Mouse (Mus musculus) hindbrain, postnatal 0 days (tissue): ENCODE measurements around the gene Exoc2. TPM values are rescaled to one million over a fixed set of nuclear protein-coding genes. Genes with fewer than 3 reads are reported as not detected.

ENCODE experiments used
- ATAC-seq: fragments of 200-750 bp; cut with Nextera tagmentation; 2 replicates; pipeline ENCODE4 v1.8.0; 2017; ENCODE audit warnings: mild to moderate bottlenecking, moderate TSS enrichment, moderate library complexity
- DNase-seq: peaks from one replicate; pipeline ENCODE4 v3.0.0-alpha.2; 2015; ENCODE audit warnings: low spot score
- H3K27ac ChIP-seq: fragments of 300-500 bp; sonication (generic); 2 replicates; pipeline ENCODE4 v1.5.1; 2014; ENCODE audit warnings: mild to moderate bottlenecking
- H3K27me3 ChIP-seq: fragments of 300-500 bp; sonication (generic); 2 replicates; pipeline ENCODE4 v1.6.1; 2014; ENCODE audit warnings: low read length, mixed read lengths; ENCODE audit not compliant: insufficient read depth
- H3K36me3 ChIP-seq: fragments of 300-500 bp; sonication (generic); 2 replicates; pipeline ENCODE4 v1.6.1; 2014; ENCODE audit warnings: low read length, mixed read lengths; ENCODE audit not compliant: insufficient read depth
- H3K4me1 ChIP-seq: fragments of 300-500 bp; sonication (generic); 2 replicates; pipeline ENCODE4 v1.6.1; 2014; ENCODE audit warnings: antibody characterized with exemption, low read length, mixed read lengths; ENCODE audit not compliant: insufficient read depth
- H3K4me2 ChIP-seq: fragments of 300-500 bp; sonication (generic); 2 replicates; pipeline ENCODE4 v1.6.1; 2014; ENCODE audit warnings: low read depth, mild to moderate bottlenecking, low read length, moderate library complexity, mixed read lengths
- H3K4me3 ChIP-seq: fragments of 300-500 bp; sonication (generic); 2 replicates; pipeline ENCODE4 v1.5.1; 2014; ENCODE audit warnings: low read length
- H3K9ac ChIP-seq: fragments of 300-500 bp; sonication (generic); replicated peaks from 2 replicates; pipeline ENCODE4 v1.6.1; 2014; ENCODE audit warnings: mild to moderate bottlenecking, low read length, moderate library complexity, mixed read lengths
- H3K9me3 ChIP-seq: fragments of 300-500 bp; sonication (generic); 2 replicates; pipeline ENCODE4 v1.6.1; 2016; ENCODE audit warnings: low read length, mixed read lengths
- CTCF ChIP-seq: IDR thresholded peaks from 2 replicates; pipeline ENCODE4 v1.5.1; 2016; ENCODE audit warnings: antibody characterized with exemption, control low read depth, low read depth
- WGBS: fragments of 180-500 bp; shearing (Covaris S2); extraction: QIAGEN DNeasy Blood & Tissue Kit; methylation state at CpG from one replicate; pipeline ENCODE4 v1.1.7; 2014; 5-methylcytosine and 5-hydroxymethylcytosine counted together
- polyA plus RNA-seq: library from polyadenylated mRNA; unstranded; fragments of >200 nt; fragmentation: Nextera tagmentation; extraction: Ambion mirVana; gene quantifications from 2 replicates; pipeline ENCODE4 v1.2.1, GENCODE M21; 2015
- total RNA-seq: library from RNA; depleted of rRNA; stranded (reverse); fragments of >200 nt; gene quantifications from 2 replicates; pipeline ENCODE4 v1.2.3, GENCODE M21; 2014

Exoc2 gene
- total and polyA plus RNA-seq, 2 experiments from 2014 or later: 36.5 to 41.7 TPM

DNA sequence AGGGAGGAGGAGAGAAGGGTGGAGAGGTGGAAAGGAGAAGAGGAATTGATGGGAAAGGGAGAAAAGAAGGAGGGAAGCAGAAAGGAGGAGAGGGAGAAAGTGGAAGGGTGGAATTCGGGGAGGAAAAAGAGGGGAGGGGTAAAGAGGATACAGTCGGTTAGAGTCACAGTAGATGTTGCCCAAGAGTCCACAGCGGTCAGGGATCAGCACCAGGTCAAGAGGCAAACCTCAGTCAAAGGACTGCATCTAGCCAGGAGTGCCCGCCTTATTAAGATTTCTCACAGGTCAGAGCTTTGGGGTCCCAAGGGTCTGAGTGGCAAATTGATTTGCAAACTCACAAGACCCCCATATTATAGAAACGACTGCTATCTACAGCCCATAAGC is 346 bp upstream of the Exoc2 start:
- Histone ChIP-seq H3K4me3 (peak overlapping the region; percentile 98), H3K4me1 (no peaks in the 10 kb centered on the region), H3K27ac (peak overlapping the region; percentile 86; the same call in 1 of the 2 replicates), H3K9me3 (no peaks in the 10 kb centered on the region), H3K9ac (peak overlapping the region; percentile 95), H3K4me2 (peak overlapping the region; percentile 67), H3K36me3 (no peaks in the 10 kb centered on the region), H3K27me3 (no peaks in the 10 kb centered on the region)
- 20% methylated on average over 5 of the region's 5 CpGs for WGBS
- peak; percentile 73 for ATAC-seq
- TF ChIP-seq CTCF: no peak
- no peak for DNase-seq

DNA sequence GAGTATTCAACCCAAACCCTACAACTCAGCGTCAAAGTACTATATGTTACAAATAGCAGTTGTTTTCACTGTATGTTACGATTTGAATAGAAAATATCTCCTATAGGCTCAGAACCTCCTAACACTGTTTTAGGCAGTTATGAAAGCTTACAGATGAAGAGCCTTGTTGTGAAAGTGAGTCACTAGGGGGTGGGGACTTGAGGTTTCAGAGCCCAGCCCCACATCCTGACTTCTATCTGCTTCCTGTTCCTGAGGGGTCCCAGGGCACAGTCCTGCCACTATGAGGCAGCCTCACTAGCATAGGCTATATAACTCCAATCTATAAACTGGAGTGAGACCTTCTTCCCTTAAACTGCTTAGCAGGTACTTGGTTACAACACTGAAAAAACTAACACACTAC is 1.8 kb downstream of the Exoc2 start:
- whole genome bisulfite sequencing: 94% methylated on average over 2 of the region's 2 CpGs
- ATAC-seq: no peak
- DNase-seq: no peak
- Histone ChIP-seq H3K9me3 (no peaks in the 10 kb centered on the region), H3K9ac (no peak overlapping the region), H3K4me2 (no peak overlapping the region), H3K4me3 (no peak overlapping the region), H3K27ac (no peak overlapping the region), H3K27me3 (no peaks in the 10 kb centered on the region), H3K4me1 (no peaks in the 10 kb centered on the region), H3K36me3 (no peaks in the 10 kb centered on the region)
- no peak for TF ChIP-seq CTCF

DNA sequence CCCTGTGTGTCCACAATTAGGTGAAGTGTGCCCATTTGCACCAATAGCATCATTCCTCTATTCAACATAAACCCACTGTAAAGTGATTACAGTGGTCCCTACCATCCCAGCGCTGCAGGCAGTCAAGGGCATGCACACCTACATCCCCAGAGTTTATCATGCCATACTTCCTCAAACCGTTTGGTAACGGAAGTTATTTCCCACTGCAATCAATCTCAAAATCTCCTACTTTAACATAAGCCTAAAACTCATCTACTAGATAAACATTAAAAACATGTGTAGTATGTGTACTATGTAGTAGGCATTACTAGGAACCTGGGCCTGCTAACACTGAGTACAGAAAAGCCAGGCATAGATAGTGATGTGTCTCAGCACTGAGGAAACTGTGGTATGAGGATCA is 2.8 kb downstream of the Exoc2 start:
- ATAC-seq (no peak), DNase-seq (no peak)
- Histone ChIP-seq H3K4me2 (no peak overlapping the region), H3K4me1 (0 out of 2 replicates have a peak, but pooled peaks cover 6% of the 10 kb centered on the region), H3K36me3 (no peaks in the 10 kb centered on the region), H3K9ac (no peak overlapping the region), H3K4me3 (no peak overlapping the region), H3K27ac (no peak overlapping the region), H3K27me3 (no peaks in the 10 kb centered on the region), H3K9me3 (no peaks in the 10 kb centered on the region)
- TF ChIP-seq CTCF: no peak
- WGBS: 92% methylated on average over 3 of the region's 3 CpGs

DNA sequence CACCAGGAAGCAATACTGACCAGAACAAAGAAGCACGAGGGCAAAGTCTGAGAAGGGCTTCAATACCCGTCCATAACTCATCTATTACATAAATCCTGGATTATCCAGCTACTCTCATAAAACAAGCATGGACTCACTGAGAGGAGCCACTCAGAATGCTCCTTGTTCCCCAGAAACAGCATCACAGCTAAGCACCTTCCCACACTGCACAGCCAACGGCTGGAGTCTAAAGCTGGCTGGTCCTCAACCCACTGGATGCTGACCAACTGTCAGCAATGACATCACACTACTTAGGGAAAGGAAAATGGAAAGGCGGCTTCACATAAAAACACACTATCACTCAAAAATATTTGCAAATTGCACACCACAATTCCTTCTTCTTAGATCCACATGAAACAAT is 5.6 kb downstream of the Exoc2 start:
- no peak for TF ChIP-seq CTCF
- H3K4me2 ChIP-seq: no peak overlapping the region
- ATAC-seq (no peak; the same call in 1 of the 2 replicates), DNase-seq (no peak)
- 0 out of 2 replicates have a peak, but pooled peaks cover 6% of the 10 kb centered on the region for H3K4me1 ChIP-seq
- no peaks in the 10 kb centered on the region for H3K9me3 ChIP-seq
- H3K36me3 ChIP-seq: no peaks in the 10 kb centered on the region
- H3K27me3 ChIP-seq: no peaks in the 10 kb centered on the region
- WGBS: 69% methylated on average over 4 of the region's 4 CpGs
- H3K9ac ChIP-seq: no peak overlapping the region
- no peak overlapping the region for H3K4me3 ChIP-seq
- no peak overlapping the region for H3K27ac ChIP-seq

DNA sequence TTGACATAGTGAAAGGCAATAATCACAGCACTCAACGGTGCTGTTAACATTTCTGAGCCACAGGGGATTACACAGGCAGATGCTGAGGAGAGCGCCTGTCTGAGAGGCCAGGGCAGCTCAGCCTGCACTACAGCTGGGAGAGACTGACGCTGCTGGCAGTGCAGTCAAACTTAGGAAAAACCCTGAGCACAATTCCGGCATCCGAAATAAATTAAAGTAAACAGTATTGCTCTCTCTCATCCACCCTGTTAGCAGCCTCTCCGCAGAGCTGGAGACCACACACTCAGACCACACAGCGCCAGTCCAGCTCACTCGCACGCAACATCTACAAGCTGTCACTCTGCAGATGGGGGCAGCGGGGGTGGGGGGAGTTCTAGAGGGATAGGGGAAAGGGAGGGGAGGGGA is 7.4 kb downstream of the Exoc2 start:
- no peak overlapping the region for H3K27ac ChIP-seq
- ATAC-seq: peak; percentile 61; the same call in 1 of the 2 replicates

DNA sequence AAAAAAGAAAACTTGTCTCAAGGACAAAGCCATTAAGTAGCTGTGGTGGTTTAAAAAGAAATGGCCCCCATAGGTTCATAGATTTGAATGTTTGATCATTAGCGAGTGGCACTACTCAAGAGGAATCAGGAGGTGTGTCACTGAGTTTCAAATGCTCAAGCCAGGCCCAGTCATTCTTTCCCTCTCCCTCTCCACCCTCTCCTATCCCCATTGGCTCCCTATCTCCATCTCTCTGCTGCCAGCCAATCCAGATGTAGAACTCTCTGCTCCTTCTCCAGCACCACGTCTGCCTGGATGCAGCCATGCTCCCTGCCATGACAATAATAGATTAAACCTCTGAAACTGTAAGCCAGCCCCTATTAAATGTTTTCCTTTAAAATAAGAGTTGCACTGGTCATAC is 12.0 kb downstream of the Exoc2 start:
- Histone ChIP-seq H3K4me2 (no peak overlapping the region), H3K9me3 (no peaks in the 10 kb centered on the region), H3K4me3 (no peak overlapping the region), H3K36me3 (no peaks in the 10 kb centered on the region), H3K4me1 (0 out of 2 replicates have a peak, but pooled peaks cover 6% of the 10 kb centered on the region), H3K27ac (no peak overlapping the region), H3K9ac (no peak overlapping the region), H3K27me3 (no peaks in the 10 kb centered on the region)
- ATAC-seq (no peak), DNase-seq (no peak)
- TF ChIP-seq CTCF: no peak
- WGBS: 57% methylated on average over 2 of the region's 2 CpGs

More for the DNA sequence above, 7.4 kb downstream of the Exoc2 start:
- peak; percentile 47 for DNase-seq
- WGBS: 8% methylated on average over 10 of the region's 10 CpGs
- Histone ChIP-seq H3K4me3 (no peak overlapping the region), H3K36me3 (no peaks in the 10 kb centered on the region), H3K4me1 (0 out of 2 replicates have a peak, but pooled peaks cover 6% of the 10 kb centered on the region), H3K9me3 (no peaks in the 10 kb centered on the region), H3K27me3 (no peaks in the 10 kb centered on the region), H3K9ac (no peak overlapping the region), H3K4me2 (peak overlapping the region; percentile 38)
- TF ChIP-seq CTCF: no peak

DNA sequence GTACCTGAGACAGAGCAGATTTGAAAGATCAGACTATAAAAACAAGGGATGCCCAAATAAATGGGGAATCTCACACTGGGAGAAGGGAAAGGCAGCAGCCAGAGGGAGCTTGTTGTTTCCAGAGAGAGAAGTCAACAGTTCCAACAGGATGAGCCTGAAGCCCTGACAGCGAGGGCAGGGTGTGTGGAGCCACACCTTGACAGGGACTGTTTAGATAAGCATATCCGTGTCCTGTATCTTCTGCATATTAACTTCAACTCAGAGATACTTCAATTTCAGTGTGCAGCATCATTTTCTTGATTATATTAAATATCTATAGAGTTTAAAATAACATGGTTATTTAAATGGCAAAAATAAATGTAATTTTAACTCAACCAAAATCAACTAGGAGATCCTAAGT is 13.2 kb downstream of the Exoc2 start:
- H3K9ac ChIP-seq: no peak overlapping the region
- H3K4me2 ChIP-seq: no peak overlapping the region
- DNase-seq (no peak), ATAC-seq (no peak)
- no peaks in the 10 kb centered on the region for H3K36me3 ChIP-seq
- H3K4me1 ChIP-seq: no peaks in the 10 kb centered on the region
- 95% methylated on average over 2 of the region's 2 CpGs for whole genome bisulfite sequencing
- H3K4me3 ChIP-seq: no peak overlapping the region
- no peaks in the 10 kb centered on the region for H3K9me3 ChIP-seq
- no peak for TF ChIP-seq CTCF
- H3K27me3 ChIP-seq: no peaks in the 10 kb centered on the region
- H3K27ac ChIP-seq: no peak overlapping the region
